Mouse (Mus musculus) heart, adult 8-10 months (tissue): ENCODE data around the gene Plb1. TPM values are rescaled to one million over a fixed set of nuclear protein-coding genes. Genes with fewer than 3 reads are reported as not detected.

Experiments
- DNase-seq: peaks from one replicate; pipeline ENCODE4 v3.0.0; 2022; ENCODE audit warnings: low spot score
- total RNA-seq, 4 experiments: library from RNA; stranded (reverse); gene quantifications; 2 replicates each; pipeline ENCODE4 v1.2.4; 2022

Plb1 gene
- total RNA-seq, 4 experiments from 2014 or later = 0.92 to 2.8 (median 1.7) TPM

DNA sequence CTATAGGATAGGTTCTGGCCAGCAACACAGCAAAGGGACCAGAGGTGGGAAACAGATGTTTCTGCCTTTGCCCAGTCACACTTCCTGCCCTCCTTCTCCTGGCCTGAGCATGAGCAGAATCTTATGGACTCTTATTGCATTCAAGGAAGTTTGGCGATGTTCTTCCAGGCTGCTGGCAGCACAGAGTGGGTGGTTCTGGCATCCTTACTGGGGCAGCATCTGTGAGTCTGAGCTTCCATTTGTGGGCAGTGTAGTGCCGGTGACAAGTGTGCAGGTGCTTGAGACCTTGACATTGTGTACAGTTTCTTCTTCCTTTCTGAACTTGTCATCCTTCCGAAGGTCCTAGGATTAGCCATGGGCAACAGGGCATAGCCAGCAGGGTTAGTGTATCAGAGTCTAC is 12.9 kb downstream of the Plb1 start:
- no peak for DNase-seq

- DNase-seq = no peak
Observed at GRCm38 (mm10) chr5:32260751-32261150, 28.2 kb downstream of the Plb1 start.

GRCm38 (mm10) chr5:32261251-32261650 is 28.7 kb downstream of the Plb1 start:
- no peak for DNase-seq

GRCm38 (mm10) chr5:32262534-32262933 is 30.0 kb downstream of the Plb1 start:
- DNase-seq = no peak

DNA sequence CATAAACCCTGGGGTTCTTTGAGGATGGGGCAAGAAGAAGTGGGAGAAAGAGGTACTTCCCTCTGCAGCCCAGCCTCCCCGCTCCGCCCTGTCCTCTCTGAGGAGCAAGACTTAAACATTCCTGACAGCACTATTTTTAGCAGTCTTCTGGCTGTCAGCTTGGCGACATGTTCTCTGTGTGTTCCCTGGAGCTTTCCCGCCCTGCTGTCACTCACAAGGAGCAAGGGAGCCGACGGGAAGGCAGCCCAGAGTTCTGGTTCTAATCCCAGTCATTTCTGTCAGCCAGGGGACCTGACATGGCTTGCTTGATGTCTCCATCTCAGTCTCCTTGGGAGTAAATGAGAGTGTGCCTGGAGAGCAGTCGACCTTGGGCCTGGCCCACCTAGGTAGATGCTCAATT is 40.0 kb downstream of the Plb1 start:
- peak; percentile 52 for DNase-seq

DNA sequence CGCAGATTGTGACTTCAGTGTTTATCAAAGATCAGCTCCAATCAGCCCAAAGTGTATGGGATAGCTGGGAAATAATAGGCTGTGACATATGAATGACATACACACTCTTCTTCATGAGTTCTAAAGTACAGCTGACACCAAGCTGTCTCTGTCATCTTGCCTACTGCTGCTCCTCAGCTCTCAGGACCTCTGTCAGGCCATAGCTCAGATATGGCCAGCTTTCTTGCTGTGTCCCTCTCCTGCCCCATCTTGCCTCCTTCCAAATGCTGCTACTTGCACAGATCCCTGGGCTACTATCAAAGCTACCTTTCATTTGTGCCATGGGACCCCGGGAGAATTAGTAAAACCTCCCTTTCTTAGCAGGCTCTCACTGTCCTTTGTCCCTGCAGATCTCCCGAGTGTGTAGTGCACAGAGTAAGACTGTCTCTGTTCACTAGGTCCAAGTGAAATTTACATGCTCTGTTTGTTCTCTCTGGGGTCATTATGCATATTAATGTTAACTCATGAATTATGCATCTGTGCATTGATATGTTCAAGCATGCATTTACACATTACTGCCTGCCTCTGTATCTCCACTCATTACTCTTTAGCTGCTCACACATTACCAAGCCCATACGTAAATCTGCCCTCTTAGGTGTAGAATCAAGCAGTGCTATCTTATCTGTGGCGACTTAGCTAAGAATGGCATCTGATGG is 45.6 kb downstream of the Plb1 start:
- DNase-seq = no peak

GRCm38 (mm10) chr5:32280066-32280465 is 47.6 kb downstream of the Plb1 start:
- no peak for DNase-seq

DNA sequence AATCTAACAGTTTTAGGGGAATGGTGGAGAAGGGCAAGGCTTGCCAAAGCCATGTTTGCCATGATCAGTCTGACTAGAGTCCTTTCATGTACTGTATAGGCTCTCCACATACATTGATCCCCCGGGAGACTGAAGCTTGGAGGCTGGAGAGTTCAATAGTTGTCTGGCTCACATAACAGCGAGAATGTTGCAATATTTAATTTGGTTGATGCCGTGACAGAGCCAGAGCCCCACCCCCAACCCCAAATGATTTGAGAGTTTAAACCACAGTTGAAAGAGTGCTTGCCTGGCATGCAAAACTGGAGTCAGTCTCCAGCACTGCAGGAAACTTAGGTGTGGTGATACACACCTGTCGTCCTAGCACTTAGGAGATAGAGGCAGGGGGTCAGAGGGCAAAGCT is 49.8 kb downstream of the Plb1 start:
- no peak for DNase-seq

GRCm38 (mm10) chr5:32283457-32283856 is 50.9 kb downstream of the Plb1 start:
- DNase-seq = no peak

DNA sequence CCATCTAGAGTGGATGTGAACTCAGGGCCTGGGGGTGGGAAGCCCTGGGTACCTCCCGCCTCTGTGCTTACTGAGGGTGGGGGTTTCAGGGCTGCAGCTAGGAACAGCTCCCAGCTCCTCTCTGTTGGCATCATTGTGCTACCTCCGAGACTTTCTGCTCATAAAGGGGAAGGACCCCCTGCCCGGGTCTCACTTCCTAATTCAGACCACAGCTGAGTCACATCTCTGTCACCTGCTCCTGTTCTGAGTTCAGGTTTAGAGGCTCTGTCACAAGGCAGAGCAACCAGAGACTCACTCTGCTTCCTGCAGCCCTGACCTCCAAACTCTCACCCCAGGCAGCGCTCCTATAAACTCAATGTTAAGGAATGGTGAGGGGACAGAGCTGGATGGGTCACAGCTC is 53.8 kb downstream of the Plb1 start:
- DNase-seq = no peak

GRCm38 (mm10) chr5:32288021-32288420 is 55.5 kb downstream of the Plb1 start:
- no peak for DNase-seq

- no peak for DNase-seq
Observed at GRCm38 (mm10) chr5:32291316-32291715, 58.8 kb downstream of the Plb1 start.

DNA sequence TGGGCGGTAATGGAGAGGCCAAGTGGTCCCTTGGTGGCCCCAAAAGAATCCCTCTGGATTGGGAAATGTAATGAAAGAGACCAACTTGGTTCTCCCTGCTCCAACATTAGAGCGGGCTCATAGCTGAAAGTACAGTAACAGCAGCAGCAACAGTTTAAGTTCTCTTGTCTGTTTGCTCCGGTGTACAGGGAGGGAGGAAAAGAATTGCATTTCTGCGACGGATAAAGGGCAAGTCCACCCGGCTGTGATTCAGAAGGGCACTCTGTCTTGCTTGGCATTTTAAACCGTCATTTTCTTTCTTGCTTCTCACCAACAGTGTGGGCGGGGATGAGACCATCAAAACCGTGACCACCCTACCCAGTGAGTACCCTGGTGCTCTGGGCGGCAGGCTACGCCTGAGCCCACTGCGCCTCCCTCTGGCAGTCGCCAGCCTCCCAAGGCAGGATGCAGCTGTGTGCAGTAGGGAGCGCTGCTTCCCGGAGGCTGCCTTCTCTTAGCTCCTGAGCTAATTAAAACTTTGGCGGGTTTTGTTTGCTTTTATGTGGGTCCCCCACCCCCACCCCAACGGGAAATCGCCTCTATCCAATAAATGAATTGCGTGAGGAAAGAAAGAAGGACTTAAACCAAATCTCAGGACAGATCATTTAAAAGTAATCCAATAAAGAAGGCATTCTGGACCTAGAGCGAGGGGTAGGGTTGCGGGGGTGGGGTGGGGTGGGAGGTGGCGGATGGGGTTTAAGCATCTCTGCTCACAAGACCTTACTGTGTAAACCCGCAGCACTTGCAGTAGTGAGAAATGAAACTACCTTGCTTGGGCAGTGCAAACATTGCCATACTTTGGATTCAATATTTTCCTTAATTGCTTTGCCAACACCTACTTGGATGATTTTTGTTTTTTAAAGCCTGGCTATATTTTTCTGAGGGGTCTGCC is 70.7 kb downstream of the Plb1 start:
- no peak for DNase-seq

GRCm38 (mm10) chr5:32307106-32307505 is 74.6 kb downstream of the Plb1 start:
- no peak for DNase-seq

GRCm38 (mm10) chr5:32308647-32309046 is 76.1 kb downstream of the Plb1 start:
- no peak for DNase-seq

DNA sequence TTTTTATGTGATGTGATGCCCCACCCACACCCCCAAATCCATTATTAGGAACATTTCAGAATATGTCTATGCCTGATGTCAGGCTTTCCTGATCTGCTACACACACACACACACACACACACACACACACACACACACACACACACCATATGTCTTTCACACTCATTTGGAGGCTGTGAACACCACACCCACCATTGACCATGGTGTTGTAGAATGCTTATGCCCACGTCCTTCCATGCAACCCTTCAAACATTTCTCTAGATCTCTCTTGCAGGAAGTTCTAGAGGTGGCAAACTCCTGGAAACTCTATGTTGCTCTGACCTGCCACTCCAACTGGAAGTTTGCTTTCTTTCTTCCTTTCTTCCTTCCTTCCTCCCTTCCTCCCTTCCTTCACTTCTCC is 77.2 kb downstream of the Plb1 start:
- no peak for DNase-seq

- no peak for DNase-seq
Observed at GRCm38 (mm10) chr5:32310802-32311201, 78.3 kb downstream of the Plb1 start.

GRCm38 (mm10) chr5:32311589-32312166 is 79.2 kb downstream of the Plb1 start:
- DNase-seq = no peak

DNA sequence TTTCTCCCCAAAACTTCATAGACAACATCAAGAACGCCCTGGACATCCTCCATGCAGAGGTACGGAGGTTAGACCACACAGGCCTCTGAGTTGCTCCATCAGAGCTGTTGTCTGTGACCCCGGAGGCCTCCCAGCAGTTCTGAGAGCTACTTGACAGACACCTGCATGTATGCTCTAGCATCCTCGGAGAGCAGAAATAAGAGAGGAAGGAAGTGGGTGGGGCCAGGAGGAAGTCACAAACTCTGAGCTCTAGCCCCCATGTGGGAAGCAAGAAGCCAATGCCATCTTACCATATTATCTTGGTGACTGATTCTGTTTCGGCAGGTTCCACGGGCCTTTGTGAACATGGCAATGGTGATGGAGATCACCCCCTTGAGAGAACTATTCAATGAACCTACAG is 81.2 kb downstream of the Plb1 start:
- no peak for DNase-seq

- DNase-seq = no peak
Observed at GRCm38 (mm10) chr5:32314731-32315130, 82.2 kb downstream of the Plb1 start.

DNA sequence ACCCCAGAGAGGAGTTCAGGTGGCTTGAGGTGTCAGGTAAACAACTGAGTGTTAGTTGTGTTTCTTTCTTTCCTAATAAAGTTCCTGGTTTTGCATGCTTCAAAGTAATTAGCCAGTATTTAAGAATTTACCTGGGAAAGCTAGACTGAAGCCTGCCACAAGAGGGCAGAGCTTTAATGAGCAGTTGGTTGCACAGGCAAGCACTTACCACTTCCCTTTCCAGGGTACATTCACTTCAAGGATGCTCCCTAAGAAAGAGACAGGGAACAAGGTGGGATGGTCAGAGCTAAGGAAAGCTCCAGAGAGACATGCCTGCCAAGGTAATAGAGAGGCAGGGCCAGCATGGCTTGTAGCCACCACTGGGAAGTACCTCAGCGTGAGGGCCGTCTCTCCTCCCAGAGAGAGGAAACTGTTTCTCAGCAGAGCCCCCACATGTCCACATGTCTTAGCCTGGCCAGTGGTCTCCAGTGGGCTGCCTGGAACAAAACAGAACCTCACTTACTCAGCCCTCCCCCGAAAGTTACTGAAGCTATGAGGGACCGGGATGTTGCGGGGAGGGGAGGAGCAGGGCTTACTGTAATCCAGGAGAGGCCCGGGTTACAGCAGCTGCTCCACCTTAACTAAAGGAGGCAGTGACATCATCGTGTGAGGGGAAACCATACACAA is 89.8 kb downstream of the Plb1 start:
- DNase-seq = peak; percentile 64

GRCm38 (mm10) chr5:32328139-32328538 is 95.6 kb downstream of the Plb1 start:
- DNase-seq = peak; percentile 48
